Mouse (Mus musculus): ENCODE data around the gene Dcps. TPM values are rescaled to one million over a fixed set of nuclear protein-coding genes. Genes with fewer than 3 reads are reported as not detected.

Gene Dcps
- polyA plus RNA-seq, 1 experiment from 2014 or later = 26.1 TPM

DNA sequence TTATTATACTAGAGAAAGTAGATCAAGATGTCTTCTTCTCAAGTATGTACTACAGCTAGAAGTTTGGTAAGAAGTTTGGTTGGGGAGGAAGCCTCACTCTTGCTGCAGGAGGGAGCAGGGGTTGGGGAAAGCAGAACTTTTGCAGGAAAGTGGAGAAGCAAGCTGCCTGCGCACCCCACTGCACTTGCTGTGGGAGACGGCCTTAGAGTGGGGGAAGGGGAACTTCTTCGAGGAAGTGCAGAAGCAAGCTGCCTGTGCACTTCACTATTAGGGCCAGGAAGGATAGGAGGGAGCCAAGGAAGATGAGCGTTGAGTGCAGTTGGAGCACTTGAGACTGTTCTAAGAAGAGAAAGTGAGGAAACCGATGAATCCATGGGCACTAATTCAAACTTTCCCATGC is 7.5 kb upstream of the Dcps start:
- no peak overlapping the region for H3K4me3 ChIP-seq (ENCODE audit: low read depth, low read length)
- no peak overlapping the region for H3K9ac ChIP-seq (ENCODE audit: low read depth, low read length)
- no peaks in the 10 kb centered on the region for H3K9me3 ChIP-seq (ENCODE audit: control insufficient read depth)
- no peak overlapping the region for H3K4me2 ChIP-seq (replicated peaks; ENCODE audit: low read depth)
- WGBS = 72% methylated on average over 5 of the region's 5 CpGs
- H3K27ac ChIP-seq (ENCODE audit: low read depth, low read length) = no peak overlapping the region
- no peaks in the 10 kb centered on the region for H3K4me1 ChIP-seq (replicated peaks; ENCODE audit: control insufficient read depth, insufficient read depth, low read length)
- no peak for ATAC-seq
- peaks cover 15% of the 10 kb centered on the region; the same call in 1 of the 2 replicates for H3K36me3 ChIP-seq (ENCODE audit: control insufficient read depth, insufficient read depth)
- H3K27me3 ChIP-seq (replicated peaks; ENCODE audit: control insufficient read depth, insufficient read depth, low read length) = no peaks in the 10 kb centered on the region
- no peak for TF ChIP-seq CTCF (IDR thresholded peaks at IDR 0.05; ENCODE audit: low read depth)

DNA sequence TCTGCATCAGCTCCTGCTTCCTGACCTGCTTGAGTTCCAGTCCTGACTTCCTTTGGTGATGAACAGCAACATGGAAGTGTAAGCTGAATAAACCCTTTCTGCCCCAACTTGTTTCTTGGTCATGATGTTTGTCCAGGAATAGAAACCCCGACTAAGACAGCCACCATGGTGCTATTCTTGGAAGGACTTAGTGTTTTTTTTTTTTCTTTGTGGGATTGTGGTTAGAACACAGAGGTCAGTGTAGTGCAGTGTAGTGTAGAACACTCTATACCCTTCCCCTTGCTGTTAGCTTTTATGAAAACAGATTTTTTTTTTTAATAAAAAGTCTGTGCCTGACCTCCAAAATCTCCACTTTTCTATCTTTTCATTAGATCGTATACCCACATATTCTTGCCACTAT is 7.0 kb upstream of the Dcps start:
- Histone ChIP-seq H3K4me1 (replicated peaks; ENCODE audit: control insufficient read depth, insufficient read depth, low read length) (no peaks in the 10 kb centered on the region), H3K4me3 (ENCODE audit: low read depth, low read length) (no peak overlapping the region), H3K27ac (ENCODE audit: low read depth, low read length) (no peak overlapping the region), H3K27me3 (replicated peaks; ENCODE audit: control insufficient read depth, insufficient read depth, low read length) (no peaks in the 10 kb centered on the region), H3K9me3 (ENCODE audit: control insufficient read depth) (no peaks in the 10 kb centered on the region), H3K9ac (ENCODE audit: low read depth, low read length) (no peak overlapping the region), H3K36me3 (ENCODE audit: control insufficient read depth, insufficient read depth) (peaks cover 9% of the 10 kb centered on the region; the same call in 1 of the 2 replicates), H3K4me2 (replicated peaks; ENCODE audit: low read depth) (no peak overlapping the region)
- TF ChIP-seq CTCF (IDR thresholded peaks at IDR 0.05; ENCODE audit: low read depth) = no peak
- no peak for ATAC-seq
- 71% methylated on average over 2 of the region's 2 CpGs for WGBS

- H3K4me3 ChIP-seq (ENCODE audit: low read depth, low read length) = peak overlapping the region; percentile 59
- H3K4me2 ChIP-seq (replicated peaks; ENCODE audit: low read depth) = peak overlapping the region; percentile 74
- TF ChIP-seq CTCF (IDR thresholded peaks at IDR 0.05; ENCODE audit: low read depth) = no peak
- ATAC-seq = no peak
- H3K27ac ChIP-seq (ENCODE audit: low read depth, low read length) = no peak overlapping the region
- H3K27me3 ChIP-seq (replicated peaks; ENCODE audit: control insufficient read depth, insufficient read depth, low read length) = no peaks in the 10 kb centered on the region
- no peak overlapping the region for H3K9ac ChIP-seq (ENCODE audit: low read depth, low read length)
- no peaks in the 10 kb centered on the region for H3K9me3 ChIP-seq (ENCODE audit: control insufficient read depth)
- no peaks in the 10 kb centered on the region for H3K4me1 ChIP-seq (replicated peaks; ENCODE audit: control insufficient read depth, insufficient read depth, low read length)
- WGBS = 49% methylated on average over 14 of the region's 14 CpGs
- H3K36me3 ChIP-seq (ENCODE audit: control insufficient read depth, insufficient read depth) = no peaks in the 10 kb centered on the region
Observed at GRCm38 (mm10) chr9:35176124-35176659, 331 bp upstream of the Dcps start.

- Histone ChIP-seq H3K4me3 (ENCODE audit: low read depth, low read length) (no peak overlapping the region), H3K27me3 (replicated peaks; ENCODE audit: control insufficient read depth, insufficient read depth, low read length) (no peaks in the 10 kb centered on the region), H3K4me1 (replicated peaks; ENCODE audit: control insufficient read depth, insufficient read depth, low read length) (no peaks in the 10 kb centered on the region), H3K27ac (ENCODE audit: low read depth, low read length) (no peak overlapping the region), H3K36me3 (ENCODE audit: control insufficient read depth, insufficient read depth) (peaks cover 8% of the 10 kb centered on the region), H3K9ac (ENCODE audit: low read depth, low read length) (no peak overlapping the region), H3K4me2 (replicated peaks; ENCODE audit: low read depth) (no peak overlapping the region), H3K9me3 (ENCODE audit: control insufficient read depth) (no peaks in the 10 kb centered on the region)
- TF ChIP-seq CTCF (IDR thresholded peaks at IDR 0.05; ENCODE audit: low read depth) = no peak
- ATAC-seq = no peak
- WGBS = 89% methylated on average over 1 of the region's 1 CpGs
Observed at GRCm38 (mm10) chr9:35173331-35173730, 2.5 kb downstream of the Dcps start.

- ATAC-seq = no peak
- WGBS = 89% methylated on average over 7 of the region's 7 CpGs
- Histone ChIP-seq H3K4me1 (replicated peaks; ENCODE audit: control insufficient read depth, insufficient read depth, low read length) (no peaks in the 10 kb centered on the region), H3K27ac (ENCODE audit: low read depth, low read length) (no peak overlapping the region), H3K9me3 (ENCODE audit: control insufficient read depth) (no peaks in the 10 kb centered on the region), H3K36me3 (ENCODE audit: control insufficient read depth, insufficient read depth) (peaks cover 8% of the 10 kb centered on the region), H3K27me3 (replicated peaks; ENCODE audit: control insufficient read depth, insufficient read depth, low read length) (no peaks in the 10 kb centered on the region), H3K4me3 (ENCODE audit: low read depth, low read length) (no peak overlapping the region), H3K4me2 (replicated peaks; ENCODE audit: low read depth) (no peak overlapping the region), H3K9ac (ENCODE audit: low read depth, low read length) (no peak overlapping the region)
- TF ChIP-seq CTCF (IDR thresholded peaks at IDR 0.05; ENCODE audit: low read depth) = no peak
Observed at GRCm38 (mm10) chr9:35170071-35170470, 5.8 kb downstream of the Dcps start.

- Histone ChIP-seq H3K27ac (ENCODE audit: low read depth, low read length) (no peak overlapping the region), H3K9ac (ENCODE audit: low read depth, low read length) (no peak overlapping the region), H3K9me3 (ENCODE audit: control insufficient read depth) (no peaks in the 10 kb centered on the region), H3K4me1 (replicated peaks; ENCODE audit: control insufficient read depth, insufficient read depth, low read length) (no peaks in the 10 kb centered on the region; the same call in 1 of the 2 replicates), H3K4me2 (replicated peaks; ENCODE audit: low read depth) (no peak overlapping the region), H3K4me3 (ENCODE audit: low read depth, low read length) (no peak overlapping the region), H3K27me3 (replicated peaks; ENCODE audit: control insufficient read depth, insufficient read depth, low read length) (no peaks in the 10 kb centered on the region), H3K36me3 (ENCODE audit: control insufficient read depth, insufficient read depth) (peaks cover 8% of the 10 kb centered on the region)
- no peak for TF ChIP-seq CTCF (IDR thresholded peaks at IDR 0.05; ENCODE audit: low read depth)
- no peak for ATAC-seq
- 64% methylated on average over 9 of the region's 9 CpGs for WGBS
Observed at GRCm38 (mm10) chr9:35166798-35167635, 8.8 kb downstream of the Dcps start.

All from intestine, postnatal 0 days (tissue).